Mouse (Mus musculus) monocyte, adult 5-6 weeks (primary cell): ENCODE data around the gene Dusp21. TPM values are rescaled to one million over a fixed set of nuclear protein-coding genes. Genes with fewer than 3 reads are reported as not detected.

Source experiments
- ATAC-seq: fragments of 153-309, 156-312 bp; replicated peaks from 2 replicates; pipeline ENCODE4 v1.8.0; 2017; ENCODE audit warnings: mild to moderate bottlenecking; ENCODE audit not compliant: low TSS enrichment, insufficient number of reproducible peaks, severe bottlenecking, poor library complexity, low FRiP score
- total RNA-seq: library from RNA; stranded (forward); fragments of 200-1000, 200-491, 200-594 nt; gene quantifications from 3 replicates; pipeline ENCODE4 v1.2.3, GENCODE M21; 2017

Dusp21 gene
- 0.75 TPM in 1 of 3 replicates, not detected in the others for total RNA-seq

DNA sequence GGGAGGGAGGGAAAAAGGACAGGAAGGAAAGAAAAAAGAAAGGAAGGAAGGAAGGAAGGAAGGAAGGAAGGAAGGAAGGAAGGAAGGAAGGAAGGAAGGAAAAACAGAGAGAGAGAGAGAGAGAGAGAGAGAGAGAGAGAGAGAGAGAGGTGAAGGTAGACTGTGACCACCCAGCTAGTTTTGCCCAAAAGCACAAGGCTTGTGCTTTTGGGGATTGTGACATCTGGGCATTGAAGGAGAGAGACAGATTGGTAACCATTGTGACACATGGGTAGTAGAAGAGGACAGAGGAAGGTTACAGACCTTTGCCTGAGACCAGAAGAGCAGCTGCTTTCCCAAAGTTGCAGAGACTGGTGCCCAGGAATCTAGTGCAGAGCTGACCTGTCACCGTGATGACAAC, at the start of gene Dusp21:
Gene Dusp21, plus strand, starts transcription at position 301 of the 400 bp plus-strand sequence.
- ATAC-seq, result no peak

DNA sequence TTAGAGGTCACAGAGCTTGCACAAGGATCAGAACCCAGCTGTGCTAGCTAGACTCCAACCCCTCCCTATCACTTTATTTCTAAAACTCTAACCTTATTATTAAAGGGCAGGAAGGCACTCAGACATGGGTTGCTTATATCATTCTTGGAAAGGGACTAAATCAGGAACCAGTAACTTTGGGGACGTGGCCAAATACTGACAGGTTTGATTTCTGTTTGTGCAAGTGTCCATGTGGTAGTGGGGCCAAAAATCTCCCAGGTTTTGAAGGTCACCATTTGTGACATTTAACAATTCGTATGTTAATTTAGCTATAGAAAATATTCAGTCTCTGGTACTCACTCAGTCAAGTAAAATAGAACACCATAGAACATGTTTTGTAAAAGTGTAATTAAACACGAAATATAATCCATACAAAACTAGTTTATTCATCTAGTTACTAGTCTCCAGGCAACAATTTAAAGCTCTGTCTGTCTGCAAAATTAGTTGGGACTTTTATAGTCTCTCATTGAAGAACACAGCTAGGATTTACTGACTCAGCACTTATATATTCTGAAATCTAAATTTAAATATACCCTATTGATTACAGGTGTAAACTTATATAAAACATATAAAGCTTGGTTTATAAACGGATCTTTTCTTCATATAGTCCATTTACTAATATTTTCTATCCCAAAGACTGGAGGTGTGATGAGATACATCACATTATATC, 15.2 kb downstream of the Dusp21 start:
- no peak for ATAC-seq

DNA sequence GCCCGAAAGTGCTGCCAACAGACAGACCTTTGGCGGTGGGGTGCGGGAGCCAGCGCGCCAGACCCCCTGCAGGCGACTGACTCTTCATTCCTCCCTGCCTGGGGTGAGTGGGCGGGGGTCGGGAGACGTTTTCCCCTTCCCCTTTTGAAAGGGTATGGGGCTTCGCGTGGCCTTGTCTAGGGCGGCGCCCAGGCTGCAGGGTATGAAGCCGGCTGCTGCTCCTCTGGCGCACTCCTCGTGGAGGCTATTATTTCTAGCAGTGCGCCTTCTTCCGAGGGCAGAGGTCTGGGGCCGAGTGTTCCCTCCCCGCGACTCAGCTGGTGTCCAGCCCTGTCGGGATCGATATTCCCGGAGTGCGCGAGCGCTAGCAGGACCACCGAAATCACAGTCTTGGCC, 16.1 kb downstream of the Dusp21 start:
- 0 out of 2 replicates have a peak, but pooled peaks have one; percentile 10 for ATAC-seq

DNA sequence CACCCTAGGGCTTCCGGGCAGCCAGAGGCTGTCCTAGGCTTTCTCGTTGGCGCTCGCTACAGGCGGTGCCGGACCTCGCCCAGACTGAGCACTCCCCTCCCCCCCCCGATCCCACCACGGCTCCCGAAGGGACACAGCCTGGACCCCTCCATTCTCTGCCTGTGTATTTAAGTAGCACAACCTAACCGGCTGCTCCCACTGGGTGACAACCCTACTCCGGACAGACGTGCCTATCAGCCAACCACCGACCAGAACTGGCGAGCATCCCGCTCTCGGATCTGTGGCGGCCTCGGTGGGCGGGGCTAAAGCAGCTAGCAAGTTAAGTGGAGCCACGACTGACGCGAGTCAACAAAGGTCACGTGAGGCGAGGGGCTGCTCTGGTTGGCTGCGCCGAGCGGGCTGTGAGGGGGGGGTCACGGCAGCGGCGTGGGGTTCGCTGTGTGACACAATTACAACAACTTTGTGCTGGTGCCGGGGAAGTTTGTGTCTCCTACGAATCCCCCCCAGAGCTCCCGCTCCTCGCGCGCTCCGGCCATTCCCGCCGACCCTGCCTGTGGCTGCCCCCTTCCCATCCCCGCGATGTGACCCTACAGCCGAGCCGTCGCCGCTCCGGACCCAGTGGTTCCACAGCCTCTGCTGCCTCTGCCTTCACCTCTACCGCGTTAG, 16.7 kb downstream of the Dusp21 start, which contains the start of gene Kdm6a:
Gene Kdm6a, plus strand, starts transcription at position 384 of the 666 bp plus-strand sequence.
- ATAC-seq, result peak; percentile 99

DNA sequence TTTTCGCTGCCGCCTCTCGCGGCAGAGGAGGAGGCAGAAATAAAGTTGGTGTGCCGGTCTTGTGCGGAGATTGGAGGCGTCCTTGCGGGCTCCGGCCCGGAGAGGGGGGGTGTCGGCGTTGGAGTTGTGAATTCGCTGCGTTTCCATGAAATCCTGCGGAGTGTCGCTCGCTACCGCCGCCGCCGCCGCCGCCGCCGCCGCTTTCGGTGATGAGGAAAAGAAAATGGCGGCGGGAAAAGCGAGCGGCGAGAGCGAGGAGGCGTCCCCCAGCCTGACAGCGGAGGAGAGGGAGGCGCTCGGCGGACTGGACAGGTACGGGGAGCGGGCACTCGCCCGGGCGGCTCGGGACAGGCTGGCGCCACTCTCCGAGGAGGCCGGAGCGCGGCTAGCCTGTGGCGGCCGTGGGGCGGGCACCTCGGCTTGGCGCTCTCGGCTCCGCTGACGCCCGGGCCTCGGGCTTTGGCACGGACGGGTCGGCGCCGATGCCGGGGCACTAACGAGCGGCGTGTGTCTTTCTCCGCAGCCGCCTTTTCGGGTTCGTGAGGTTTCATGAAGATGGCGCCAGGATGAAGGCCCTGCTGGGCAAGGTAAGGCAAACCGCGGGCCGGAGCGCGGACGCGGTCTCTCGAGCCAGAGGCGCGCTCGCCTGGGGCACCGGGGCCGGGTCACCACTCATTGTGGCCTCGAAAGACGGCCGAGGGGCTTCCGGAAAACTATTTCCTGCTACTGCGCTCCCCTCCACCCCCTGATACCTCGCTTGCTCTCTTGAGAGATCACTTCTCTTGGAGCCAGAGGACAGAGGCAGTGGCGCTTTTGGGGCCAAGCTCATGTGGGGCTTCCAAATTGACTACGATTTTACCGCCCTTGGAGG, 17.4 kb downstream of the Dusp21 start:
- no peak for ATAC-seq

DNA sequence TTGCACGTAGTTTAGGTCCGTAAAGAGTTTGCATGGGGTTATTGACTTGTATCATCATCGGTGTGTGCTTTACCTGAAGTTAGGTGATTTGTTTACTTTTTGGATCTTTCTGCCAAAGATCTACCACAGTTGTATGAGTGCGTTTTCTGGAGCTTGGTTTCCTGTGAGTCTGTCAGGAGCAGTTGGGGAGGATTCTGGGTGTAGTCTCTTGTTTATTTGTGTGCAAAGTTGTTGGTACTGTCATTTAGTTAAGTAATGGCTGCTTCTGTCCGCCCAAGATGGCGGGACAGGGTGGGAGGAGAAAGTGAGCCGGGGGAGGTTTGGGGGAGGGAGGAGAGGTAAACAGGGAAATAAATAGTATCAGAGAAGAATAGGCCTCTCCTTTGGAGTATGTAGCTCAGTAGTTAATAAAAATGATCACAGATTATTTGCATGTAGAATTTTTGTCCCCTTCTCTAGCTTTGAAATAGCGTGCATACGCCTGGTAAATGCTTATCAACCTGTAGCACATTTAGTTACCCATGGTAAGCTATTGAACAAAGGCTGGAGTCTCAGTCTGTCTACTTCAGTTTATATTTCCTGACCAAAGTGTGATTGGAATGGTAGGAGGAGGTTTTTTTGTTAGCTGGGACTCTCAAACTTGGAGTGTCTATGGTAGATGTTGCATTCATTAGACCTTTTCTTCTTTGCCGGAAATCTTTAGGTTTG, 18.4 kb downstream of the Dusp21 start:
- ATAC-seq, result no peak

DNA sequence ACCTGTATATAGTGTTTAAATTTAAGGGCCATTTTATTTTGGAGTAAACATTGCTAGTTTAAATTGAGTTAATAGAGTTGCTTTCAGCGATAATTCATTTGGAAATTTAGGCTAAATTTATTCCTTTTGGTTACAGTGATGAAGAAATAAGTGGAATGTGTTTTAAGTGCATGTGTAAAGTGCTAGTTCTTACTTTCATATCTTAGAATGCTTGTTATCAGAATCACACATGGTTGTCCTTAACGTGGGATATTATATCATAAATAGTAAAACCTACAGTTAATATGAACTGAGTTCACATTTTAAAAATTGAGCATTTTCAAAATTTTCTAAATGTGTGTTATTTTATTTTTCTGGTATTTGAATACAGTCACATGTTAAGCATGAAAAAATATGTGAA, 19.5 kb downstream of the Dusp21 start:
- no peak for ATAC-seq

DNA sequence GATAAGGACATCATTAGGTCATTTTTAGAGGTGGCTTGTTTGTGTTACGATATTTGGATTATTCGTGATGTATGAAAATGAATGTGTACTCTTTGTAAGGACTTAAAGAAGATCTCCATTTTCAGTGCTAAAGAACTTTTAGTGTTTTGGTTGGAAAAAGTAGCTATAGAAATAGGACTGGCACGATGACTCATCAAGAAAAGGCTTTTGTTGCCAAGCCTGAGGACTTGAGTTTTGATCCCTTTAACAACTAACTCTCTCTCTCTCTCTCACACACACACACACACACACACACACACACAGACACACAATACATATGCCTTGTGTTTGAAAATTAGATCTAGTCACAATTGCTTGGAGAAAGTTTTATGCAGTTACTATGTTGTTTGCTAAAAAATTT, 21.3 kb downstream of the Dusp21 start:
- ATAC-seq, result no peak

DNA sequence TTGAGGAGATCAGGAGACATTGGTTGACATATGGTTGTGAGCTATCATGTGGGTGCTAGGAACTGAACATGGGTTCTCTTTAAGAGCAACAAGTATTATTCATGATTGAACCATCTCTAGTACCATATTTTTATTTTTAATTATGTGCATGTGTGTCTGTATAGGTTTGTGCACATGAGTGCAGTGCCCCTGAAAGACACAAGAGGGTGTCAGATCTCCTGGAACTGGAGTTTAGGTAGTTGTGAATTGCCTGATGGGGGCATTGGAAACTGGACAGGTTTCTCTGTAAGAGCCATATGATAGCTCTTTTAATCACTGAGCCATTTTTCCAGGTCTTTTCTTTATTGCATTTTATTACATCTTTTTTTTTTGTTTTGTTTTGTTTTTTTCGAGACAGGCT, 23.3 kb downstream of the Dusp21 start:
- ATAC-seq, result no peak

DNA sequence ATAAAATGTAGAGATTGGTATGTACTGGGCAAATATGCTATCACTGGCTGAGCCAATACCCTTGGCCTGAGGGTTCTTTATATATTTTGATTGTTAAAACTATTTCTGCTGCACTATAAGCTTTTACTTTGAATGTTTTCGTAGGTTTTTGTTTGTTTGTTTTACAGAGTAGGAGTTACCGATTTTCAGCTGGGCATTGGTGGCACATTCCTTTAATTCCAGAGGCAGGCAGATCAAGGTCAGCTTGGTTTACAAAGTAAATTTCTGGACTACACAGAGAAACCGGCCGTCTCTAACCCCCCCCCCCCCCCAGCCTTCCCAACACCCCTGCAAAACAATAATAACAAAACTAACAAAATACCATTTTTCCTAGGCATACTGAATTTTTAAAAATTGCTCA, 29.2 kb downstream of the Dusp21 start:
- no peak for ATAC-seq

DNA sequence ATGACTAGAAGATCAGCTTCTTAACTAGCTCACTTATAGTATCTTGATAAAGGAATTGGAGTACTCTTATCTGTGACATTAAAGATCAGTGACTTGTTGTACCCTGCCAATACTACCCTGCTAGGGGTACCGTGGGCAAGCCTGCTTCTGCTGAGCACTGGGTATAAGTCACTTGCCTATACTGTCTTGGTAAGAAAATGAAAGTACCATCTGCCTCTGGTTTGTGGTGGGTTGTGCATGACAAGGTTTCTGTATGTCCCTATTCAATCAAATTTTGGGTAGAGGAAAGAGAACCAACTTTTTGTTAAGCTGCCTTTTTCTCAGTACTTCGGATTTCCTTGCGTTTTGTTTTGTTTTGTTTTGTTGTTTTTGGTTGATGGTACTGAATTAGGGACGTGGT, 32.1 kb downstream of the Dusp21 start:
- ATAC-seq, result no peak

DNA sequence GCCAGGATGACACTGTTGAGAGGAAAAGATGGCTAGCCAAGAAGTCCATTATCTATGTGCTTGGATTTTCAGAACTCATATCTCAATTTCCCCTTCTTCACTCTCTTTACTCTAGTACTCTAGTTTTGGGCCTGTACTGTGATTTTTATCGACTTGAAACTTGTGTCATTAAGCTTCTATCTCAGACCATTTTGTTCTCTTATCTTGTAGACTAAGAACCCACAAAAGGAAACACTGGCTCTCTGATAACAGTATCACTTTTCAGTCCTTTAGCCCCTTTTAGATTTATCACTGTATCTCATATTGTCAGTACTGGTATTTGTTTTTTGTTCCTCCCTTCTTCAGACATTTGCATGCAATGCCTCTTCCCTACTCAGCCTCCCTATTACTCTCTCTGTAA, 33.8 kb downstream of the Dusp21 start:
- no peak for ATAC-seq

DNA sequence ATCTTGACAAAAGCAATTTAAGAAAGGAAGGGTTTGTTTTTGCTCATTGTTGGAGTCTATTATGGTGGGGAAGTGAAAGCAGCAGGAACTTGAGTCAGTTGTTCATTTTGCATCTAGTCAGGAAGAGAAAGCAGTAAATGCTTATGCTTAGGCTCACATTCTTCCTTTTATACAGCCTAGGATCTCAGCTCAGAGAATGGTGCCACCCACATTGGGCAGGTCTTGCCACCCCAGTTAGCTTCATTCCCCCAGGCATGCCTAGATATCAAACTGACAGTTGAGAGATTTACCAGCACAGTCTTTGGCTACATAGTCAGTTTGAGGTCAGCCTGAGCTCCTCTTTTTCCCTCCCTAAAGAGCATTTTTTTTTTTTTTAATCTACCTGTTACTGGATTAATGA, 41.5 kb downstream of the Dusp21 start:
- no peak for ATAC-seq

DNA sequence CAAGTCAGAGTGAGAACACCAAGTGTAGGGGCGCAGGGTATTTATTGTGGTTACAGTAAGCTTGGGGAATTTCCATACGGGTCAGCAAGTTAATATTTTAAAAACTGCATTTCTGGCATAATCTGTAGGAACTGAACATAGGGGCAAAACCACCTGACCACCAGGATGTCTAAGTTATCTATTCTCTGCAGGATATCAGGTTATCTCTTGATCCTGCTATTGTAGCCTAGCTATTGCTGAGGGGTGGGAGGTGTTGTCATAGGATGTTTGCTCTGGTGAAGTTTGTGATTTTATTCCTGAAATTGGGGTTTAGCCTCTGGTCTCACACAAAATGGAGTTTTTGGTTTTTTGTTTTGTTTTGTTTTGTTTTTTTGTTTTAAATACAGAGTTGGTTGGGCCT, 42.6 kb downstream of the Dusp21 start:
- no peak for ATAC-seq

Other genes starting within 250 kb of the Dusp21 start
- gene Kdm6a, start 16.7 kb downstream of the Dusp21 start, total RNA-seq, result 62.3 to 100 TPM (median 89.7 TPM) in 3 replicates